Mouse (Mus musculus): ENCODE data around the gene Dop1a. TPM values are rescaled to one million over a fixed set of nuclear protein-coding genes. Genes with fewer than 3 reads are reported as not detected.
"Not testable (repeated sequence)": the region's sequence is repeated elsewhere in the genome, so short reads cannot be mapped to it uniquely, and the experiment has no call there.

Gene Dop1a
- polyA plus RNA-seq, 1 experiment from 2014 or later, result 14.1 TPM

DNA sequence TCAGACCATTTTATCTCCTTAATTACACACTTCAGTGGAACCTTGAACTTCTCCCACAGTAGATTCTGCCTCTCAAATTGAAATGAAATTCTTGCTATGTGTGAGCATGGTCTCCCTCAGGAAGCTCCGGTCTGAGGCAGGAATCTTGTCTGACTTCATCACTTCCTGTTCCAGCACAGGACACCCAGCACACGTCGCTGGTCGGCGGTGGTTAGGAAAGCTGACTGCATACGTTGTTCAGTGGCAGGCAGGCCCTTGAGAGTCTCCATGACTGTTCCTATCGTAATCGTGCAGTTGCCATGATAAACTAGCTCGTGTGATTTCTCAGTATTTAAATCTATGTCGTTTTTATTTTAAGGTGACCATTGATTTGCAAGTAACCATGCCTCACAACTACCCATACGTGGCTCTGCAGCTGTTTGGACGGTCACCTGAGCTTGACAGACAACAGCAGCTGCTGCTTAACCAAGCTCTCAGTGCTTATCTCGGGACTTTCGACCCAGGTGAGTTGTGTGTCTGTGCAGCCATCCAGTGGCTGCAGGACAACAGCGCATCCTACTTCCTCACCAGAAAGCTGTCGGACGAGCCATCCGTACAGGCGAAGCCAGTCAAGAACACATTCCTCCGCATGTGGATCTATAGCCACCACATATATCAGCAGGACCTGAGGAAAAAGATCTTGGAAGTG is 106.8 kb downstream of the Dop1a start:
- Histone ChIP-seq H3K36me3 (ENCODE audit: control insufficient read depth, insufficient read depth, low read length) (no peaks in the 10 kb centered on the region), H3K9me3 (replicated peaks; ENCODE audit: control insufficient read depth, low read length) (no peaks in the 10 kb centered on the region), H3K4me2 (no peak overlapping the region), H3K4me3 (ENCODE audit: low read depth, low read length) (no peak overlapping the region), H3K9ac (ENCODE audit: low read depth, low read length) (no peak overlapping the region), H3K27me3 (ENCODE audit: control insufficient read depth, insufficient read depth, low read length) (no peaks in the 10 kb centered on the region), H3K4me1 (ENCODE audit: control insufficient read depth, insufficient read depth, low read length) (no peaks in the 10 kb centered on the region; the same call in 1 of the 2 replicates), H3K27ac (ENCODE audit: low read depth, low read length) (no peak overlapping the region)
- 62% methylated on average over 20 of the region's 20 CpGs for WGBS (ENCODE audit: insufficient replicate concordance)
- no peak for ATAC-seq (replicated peaks; ENCODE audit: insufficient number of reproducible peaks, low FRiP score, low TSS enrichment)

DNA sequence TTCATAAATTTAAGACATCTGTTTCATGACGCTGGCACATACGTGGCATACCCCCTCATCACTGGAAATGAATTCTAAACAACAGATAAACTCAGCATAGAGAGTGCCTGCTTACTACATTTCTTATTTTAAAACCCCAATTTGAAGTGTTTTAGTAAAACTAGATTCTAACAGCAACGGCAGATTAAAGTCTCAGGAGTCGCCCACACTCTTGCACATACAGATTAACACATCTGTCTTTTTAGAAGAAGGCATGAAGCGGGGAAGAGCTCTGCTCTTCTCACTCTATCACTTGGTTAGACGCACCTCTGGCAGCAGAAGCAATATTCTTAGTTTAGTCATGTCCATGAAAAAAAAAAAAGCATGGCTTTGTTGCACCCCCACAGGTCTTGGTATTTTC is 108.2 kb downstream of the Dop1a start:
- H3K4me1 ChIP-seq (ENCODE audit: control insufficient read depth, insufficient read depth, low read length), result no peaks in the 10 kb centered on the region; the same call in 1 of the 2 replicates
- ATAC-seq (replicated peaks; ENCODE audit: insufficient number of reproducible peaks, low FRiP score, low TSS enrichment), result no peak
- H3K36me3 ChIP-seq (ENCODE audit: control insufficient read depth, insufficient read depth, low read length), result no peaks in the 10 kb centered on the region
- no peak overlapping the region for H3K4me2 ChIP-seq
- 87% methylated on average over 6 of the region's 6 CpGs for WGBS (ENCODE audit: insufficient replicate concordance)
- H3K9me3 ChIP-seq (replicated peaks; ENCODE audit: control insufficient read depth, low read length), result no peaks in the 10 kb centered on the region
- no peak overlapping the region for H3K4me3 ChIP-seq (ENCODE audit: low read depth, low read length)
- no peak overlapping the region for H3K27ac ChIP-seq (ENCODE audit: low read depth, low read length)
- H3K9ac ChIP-seq (ENCODE audit: low read depth, low read length), result no peak overlapping the region
- H3K27me3 ChIP-seq (ENCODE audit: control insufficient read depth, insufficient read depth, low read length), result no peaks in the 10 kb centered on the region

DNA sequence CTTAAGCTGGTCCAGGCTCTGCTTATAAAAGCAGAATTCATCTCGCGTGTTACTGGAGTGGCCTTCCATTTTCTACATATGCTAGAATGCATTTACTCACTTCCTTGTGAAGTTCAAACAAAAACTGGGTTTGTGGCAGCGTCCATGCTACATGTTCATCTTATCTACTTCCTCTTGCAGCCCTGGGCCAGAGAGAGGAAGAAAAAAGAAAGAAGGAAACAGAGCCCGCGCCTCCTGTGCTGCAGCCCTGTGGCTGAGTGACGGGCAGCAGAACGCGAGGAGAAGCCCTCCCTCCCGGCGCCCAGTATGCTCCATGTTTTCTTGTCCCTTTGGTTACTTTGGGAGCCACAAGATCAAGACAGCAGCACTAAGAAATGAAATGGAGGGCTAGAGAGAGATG is 112.7 kb downstream of the Dop1a start:
- Histone ChIP-seq H3K4me2 (no peak overlapping the region), H3K9me3 (replicated peaks; ENCODE audit: control insufficient read depth, low read length) (no peaks in the 10 kb centered on the region), H3K4me1 (ENCODE audit: control insufficient read depth, insufficient read depth, low read length) (no peaks in the 10 kb centered on the region), H3K9ac (ENCODE audit: low read depth, low read length) (no peak overlapping the region), H3K36me3 (ENCODE audit: control insufficient read depth, insufficient read depth, low read length) (no peaks in the 10 kb centered on the region), H3K27ac (ENCODE audit: low read depth, low read length) (no peak overlapping the region), H3K27me3 (ENCODE audit: control insufficient read depth, insufficient read depth, low read length) (no peaks in the 10 kb centered on the region), H3K4me3 (ENCODE audit: low read depth, low read length) (no peak overlapping the region)
- 74% methylated on average over 10 of the region's 10 CpGs for WGBS (ENCODE audit: insufficient replicate concordance)
- no peak for ATAC-seq (replicated peaks; ENCODE audit: insufficient number of reproducible peaks, low FRiP score, low TSS enrichment)

DNA sequence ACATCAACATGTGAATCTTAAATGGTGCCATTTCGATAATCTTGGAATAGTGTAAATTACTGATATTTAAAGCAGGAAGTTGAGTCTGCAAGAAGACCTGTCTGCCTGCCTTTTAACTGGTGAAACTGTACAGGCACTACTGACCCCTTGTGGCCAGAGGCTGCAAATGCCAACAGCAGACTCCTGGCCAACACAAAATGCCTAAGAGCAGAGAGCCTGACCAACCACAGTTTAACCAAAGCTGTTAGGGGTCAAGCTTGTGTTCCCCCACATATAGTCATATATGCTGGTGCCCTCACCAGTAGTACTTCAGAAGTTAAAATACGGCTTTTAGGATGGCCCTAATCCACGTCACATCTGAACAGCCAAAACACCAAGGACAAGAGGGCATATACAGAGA is 116.8 kb downstream of the Dop1a start:
- Histone ChIP-seq H3K27me3 (ENCODE audit: control insufficient read depth, insufficient read depth, low read length) (no peaks in the 10 kb centered on the region), H3K4me1 (ENCODE audit: control insufficient read depth, insufficient read depth, low read length) (no peaks in the 10 kb centered on the region), H3K9me3 (replicated peaks; ENCODE audit: control insufficient read depth, low read length) (no peaks in the 10 kb centered on the region), H3K9ac (ENCODE audit: low read depth, low read length) (no peak overlapping the region), H3K36me3 (ENCODE audit: control insufficient read depth, insufficient read depth, low read length) (no peaks in the 10 kb centered on the region), H3K4me2 (no peak overlapping the region), H3K27ac (ENCODE audit: low read depth, low read length) (no peak overlapping the region), H3K4me3 (ENCODE audit: low read depth, low read length) (no peak overlapping the region)
- WGBS (ENCODE audit: insufficient replicate concordance), result 50% methylated on average over 3 of the region's 3 CpGs
- ATAC-seq (replicated peaks; ENCODE audit: insufficient number of reproducible peaks, low FRiP score, low TSS enrichment), result no peak

DNA sequence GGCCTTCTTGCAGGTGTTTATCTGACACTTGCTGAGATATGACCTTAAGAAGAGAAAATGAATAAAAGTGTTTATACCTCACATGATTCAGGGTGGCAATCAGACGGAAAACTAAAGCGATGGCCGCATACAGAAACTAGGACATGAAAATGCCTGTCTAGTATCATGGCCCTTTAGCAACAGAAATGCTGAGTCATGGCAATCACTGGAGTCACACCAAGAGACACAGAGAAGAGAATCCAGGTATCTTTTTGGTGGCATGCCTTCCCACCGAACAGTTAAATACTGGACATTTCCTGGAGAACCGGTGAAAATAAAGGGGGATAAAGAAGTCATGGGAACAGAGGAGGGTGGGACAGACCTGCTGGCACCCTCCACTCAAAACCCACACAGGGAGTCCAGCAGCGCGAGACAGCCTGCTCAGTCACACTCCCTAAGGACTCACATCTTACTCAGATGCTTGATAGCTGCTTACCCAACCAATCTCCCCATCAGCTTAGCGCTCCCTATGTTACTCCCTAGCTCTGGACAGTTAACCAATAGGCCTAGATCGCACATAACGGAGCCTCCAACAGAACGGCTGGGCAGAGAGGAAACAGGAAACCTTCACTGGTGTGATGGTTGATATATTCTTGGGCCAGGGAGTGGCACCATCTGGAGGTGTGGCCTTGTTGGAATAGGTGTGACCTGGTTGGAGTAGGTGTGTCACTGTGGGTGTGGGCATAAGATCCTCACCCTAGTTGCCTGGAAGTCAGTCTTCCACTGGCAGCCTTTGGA is 120.3 kb downstream of the Dop1a start:
- H3K9me3 ChIP-seq (replicated peaks; ENCODE audit: control insufficient read depth, low read length), result no peaks in the 10 kb centered on the region
- H3K4me1 ChIP-seq (ENCODE audit: control insufficient read depth, insufficient read depth, low read length), result no peaks in the 10 kb centered on the region
- no peaks in the 10 kb centered on the region for H3K36me3 ChIP-seq (ENCODE audit: control insufficient read depth, insufficient read depth, low read length)
- no peak overlapping the region for H3K27ac ChIP-seq (ENCODE audit: low read depth, low read length)
- no peak overlapping the region for H3K4me3 ChIP-seq (ENCODE audit: low read depth, low read length)
- no peak overlapping the region for H3K4me2 ChIP-seq
- 87% methylated on average over 11 of the region's 11 CpGs for WGBS (ENCODE audit: insufficient replicate concordance)
- no peaks in the 10 kb centered on the region for H3K27me3 ChIP-seq (ENCODE audit: control insufficient read depth, insufficient read depth, low read length)
- H3K9ac ChIP-seq (ENCODE audit: low read depth, low read length), result no peak overlapping the region
- ATAC-seq (replicated peaks; ENCODE audit: insufficient number of reproducible peaks, low FRiP score, low TSS enrichment), result no peak; the same call in 1 of the 2 replicates

DNA sequence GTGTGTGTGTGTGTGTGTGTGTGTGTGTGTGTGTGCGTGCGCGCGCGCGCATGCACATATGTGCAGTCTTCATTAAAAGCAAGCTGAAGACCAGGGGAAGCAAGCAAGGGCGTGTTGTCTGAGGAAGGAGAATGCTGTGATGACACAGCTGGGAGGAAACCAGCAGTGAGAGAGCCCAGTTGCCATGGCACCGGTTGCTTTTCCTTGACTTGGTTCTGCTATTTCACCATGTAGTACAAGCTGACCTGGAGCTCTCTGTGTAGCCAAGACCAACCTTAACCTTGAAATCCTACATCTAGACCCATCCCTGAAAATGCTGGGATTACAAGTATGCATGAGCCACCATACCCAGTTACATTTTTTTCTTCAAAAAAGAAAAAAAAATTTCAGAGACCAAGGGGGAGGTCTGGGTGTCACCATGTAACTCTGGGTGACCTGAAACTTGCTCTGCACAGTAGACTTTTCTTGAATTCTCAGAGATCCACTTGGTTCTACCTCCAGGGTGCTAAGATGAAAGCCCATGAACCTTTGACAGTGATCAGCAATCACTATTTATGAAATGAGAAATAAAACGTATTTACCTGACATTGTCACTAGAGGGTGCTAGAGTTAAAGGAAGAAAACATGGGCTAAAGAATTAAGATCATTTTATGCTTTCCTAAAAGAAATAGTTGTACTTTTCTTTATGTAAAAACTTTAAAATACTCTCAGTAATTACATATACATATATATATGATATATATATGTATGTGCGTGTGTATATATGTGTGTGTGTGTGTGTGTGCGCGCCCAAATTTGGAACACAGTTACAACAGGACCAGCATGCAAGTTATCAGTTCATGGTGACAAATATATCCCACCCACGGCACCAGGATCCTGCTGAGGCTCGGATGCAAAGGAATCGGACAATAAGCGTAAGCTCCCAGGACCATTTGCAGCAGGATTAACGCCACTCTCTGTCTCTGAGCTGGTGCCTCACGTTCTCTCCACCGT is 126.0 kb downstream of the Dop1a start:
- H3K9ac ChIP-seq (ENCODE audit: low read depth, low read length), result no peak overlapping the region
- no peak overlapping the region for H3K4me3 ChIP-seq (ENCODE audit: low read depth, low read length)
- 65% methylated on average over 19 of the region's 19 CpGs for WGBS (ENCODE audit: insufficient replicate concordance)
- peak overlapping the region; percentile 35; the same call in 1 of the 2 replicates for H3K27ac ChIP-seq (ENCODE audit: low read depth, low read length)
- H3K4me2 ChIP-seq, result peak overlapping the region; percentile 35
- no peaks in the 10 kb centered on the region for H3K9me3 ChIP-seq (replicated peaks; ENCODE audit: control insufficient read depth, low read length)
- H3K36me3 ChIP-seq (ENCODE audit: control insufficient read depth, insufficient read depth, low read length), result no peaks in the 10 kb centered on the region
- no peak for ATAC-seq (replicated peaks; ENCODE audit: insufficient number of reproducible peaks, low FRiP score, low TSS enrichment)
- H3K27me3 ChIP-seq (ENCODE audit: control insufficient read depth, insufficient read depth, low read length), result no peaks in the 10 kb centered on the region
- H3K4me1 ChIP-seq (ENCODE audit: control insufficient read depth, insufficient read depth, low read length), result peaks cover 13% of the 10 kb centered on the region; the same call in 1 of the 2 replicates

DNA sequence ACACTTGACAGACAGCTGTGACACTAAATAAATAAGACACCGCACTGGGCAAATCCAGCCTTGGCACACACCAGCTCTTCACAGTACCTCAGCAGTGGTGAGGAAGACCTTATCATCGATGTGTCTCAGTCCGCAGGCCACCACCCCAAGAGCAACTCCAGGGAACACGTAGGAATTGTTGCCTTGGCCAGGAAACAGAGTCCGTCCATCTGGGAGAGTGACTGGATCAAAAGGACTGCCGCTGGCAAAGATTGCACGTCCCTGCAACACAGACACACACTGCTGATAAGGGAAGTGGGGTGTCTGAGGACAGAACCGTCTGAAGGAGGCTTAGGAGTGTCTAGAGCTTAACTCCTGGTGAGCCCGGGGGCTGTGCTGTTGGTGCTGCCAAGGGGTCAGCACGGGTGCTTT is 127.4 kb downstream of the Dop1a start:
- peak; percentile 52; the same call in 1 of the 2 replicates for ATAC-seq (replicated peaks; ENCODE audit: insufficient number of reproducible peaks, low FRiP score, low TSS enrichment)
- not testable (repeated sequence) for H3K4me3 ChIP-seq (ENCODE audit: low read depth, low read length); H3K36me3 ChIP-seq (ENCODE audit: control insufficient read depth, insufficient read depth, low read length); H3K9me3 ChIP-seq (replicated peaks; ENCODE audit: control insufficient read depth, low read length); H3K9ac ChIP-seq (ENCODE audit: low read depth, low read length); H3K27me3 ChIP-seq (ENCODE audit: control insufficient read depth, insufficient read depth, low read length)
- Histone ChIP-seq H3K4me2 (peak overlapping the region; percentile 22; the same call in 1 of the 2 replicates), H3K27ac (ENCODE audit: low read depth, low read length) (peak overlapping the region; percentile 41; the same call in 1 of the 2 replicates), H3K4me1 (ENCODE audit: control insufficient read depth, insufficient read depth, low read length) (peaks cover 19% of the 10 kb centered on the region; the same call in 1 of the 2 replicates)
- 12% methylated on average over 9 of the region's 10 CpGs for WGBS (ENCODE audit: insufficient replicate concordance)

DNA sequence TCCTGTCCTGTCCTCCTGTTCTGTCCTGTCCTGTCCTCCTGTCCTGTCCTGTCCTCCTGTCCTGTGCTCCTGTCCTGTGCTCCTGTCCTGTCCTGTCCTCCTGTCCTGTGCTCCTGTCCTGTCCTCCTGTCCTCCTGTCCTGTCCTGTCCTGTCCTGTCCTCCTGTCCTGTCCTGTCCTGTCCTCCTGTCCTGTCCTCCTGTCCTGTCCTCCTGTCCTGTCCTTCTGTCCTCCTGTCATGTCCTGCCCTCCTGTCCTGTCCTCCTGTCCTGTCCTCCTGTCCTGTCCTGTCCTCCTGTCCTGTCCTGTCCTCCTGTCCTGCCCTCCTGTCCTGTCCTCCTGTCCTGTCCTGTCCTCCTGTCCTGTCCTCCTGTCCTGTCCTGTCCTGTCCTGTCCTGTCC is 130.0 kb downstream of the Dop1a start:
- H3K27ac ChIP-seq (ENCODE audit: low read depth, low read length); H3K27me3 ChIP-seq (ENCODE audit: control insufficient read depth, insufficient read depth, low read length); H3K4me3 ChIP-seq (ENCODE audit: low read depth, low read length); ATAC-seq (replicated peaks; ENCODE audit: insufficient number of reproducible peaks, low FRiP score, low TSS enrichment); H3K9me3 ChIP-seq (replicated peaks; ENCODE audit: control insufficient read depth, low read length); H3K9ac ChIP-seq (ENCODE audit: low read depth, low read length); H3K4me2 ChIP-seq; H3K36me3 ChIP-seq (ENCODE audit: control insufficient read depth, insufficient read depth, low read length): not testable (repeated sequence)
- H3K4me1 ChIP-seq (ENCODE audit: control insufficient read depth, insufficient read depth, low read length), result peaks cover 32% of the 10 kb centered on the region

All from heart, embryonic 11.5 days (tissue).